Mouse (Mus musculus): ENCODE measurements at regions not wholly inside any gene's neighbourhood (a gene's known extent, or its start where the extent isn't known, plus 50 kb on each side); places are given as distances from the start of the nearest gene placed in this dataset.
A peak's percentile ranks its signal among the peaks of the same experiment; 100 is the strongest.

- Histone ChIP-seq H3K9me3 (no peaks in the 10 kb centered on the region), H3K27ac (no peak overlapping the region), H3K4me2 (no peak overlapping the region), H3K9ac (no peak overlapping the region), H3K36me3 (replicated peaks) (no peaks in the 10 kb centered on the region), H3K4me3 (replicated peaks) (no peak overlapping the region), H3K27me3 (no peaks in the 10 kb centered on the region), H3K4me1 (no peaks in the 10 kb centered on the region)
- ATAC-seq (ENCODE audit: low FRiP score): no peak
Measured at GRCm38 (mm10) chr1:69364069-69364468, 256.2 kb upstream of the Erbb4 start.

GRCm38 (mm10) chr1:69357548-69357947 lies 249.7 kb upstream of the Erbb4 start:
- Histone ChIP-seq H3K27ac (no peak overlapping the region), H3K27me3 (no peaks in the 10 kb centered on the region), H3K9me3 (no peaks in the 10 kb centered on the region), H3K4me1 (no peaks in the 10 kb centered on the region), H3K4me2 (no peak overlapping the region), H3K9ac (no peak overlapping the region), H3K4me3 (replicated peaks) (no peak overlapping the region), H3K36me3 (replicated peaks) (no peaks in the 10 kb centered on the region)
- 90% methylated on average over 7 of the region's 7 CpGs for WGBS
- ATAC-seq (ENCODE audit: low FRiP score): no peak

- H3K4me1 ChIP-seq: no peaks in the 10 kb centered on the region
- H3K9ac ChIP-seq: no peak overlapping the region
- no peaks in the 10 kb centered on the region for H3K27me3 ChIP-seq
- ATAC-seq (ENCODE audit: low FRiP score): no peak
- no peaks in the 10 kb centered on the region for H3K36me3 ChIP-seq (replicated peaks)
- no peak overlapping the region for H3K4me3 ChIP-seq (replicated peaks)
- no peak overlapping the region for H3K4me2 ChIP-seq
- no peaks in the 10 kb centered on the region for H3K9me3 ChIP-seq
- H3K27ac ChIP-seq: no peak overlapping the region
- 96% methylated on average over 2 of the region's 2 CpGs for WGBS
Measured at GRCm38 (mm10) chr1:69350417-69350816, 242.6 kb upstream of the Erbb4 start.

- Histone ChIP-seq H3K4me3 (replicated peaks) (no peak overlapping the region), H3K27me3 (no peaks in the 10 kb centered on the region), H3K27ac (no peak overlapping the region), H3K4me2 (no peak overlapping the region), H3K36me3 (replicated peaks) (no peaks in the 10 kb centered on the region), H3K9ac (no peak overlapping the region), H3K4me1 (no peaks in the 10 kb centered on the region), H3K9me3 (no peaks in the 10 kb centered on the region)
- WGBS: 91% methylated on average over 6 of the region's 6 CpGs
- no peak for ATAC-seq (ENCODE audit: low FRiP score)
Measured at GRCm38 (mm10) chr1:69349826-69350225, 242.0 kb upstream of the Erbb4 start.

- H3K27ac ChIP-seq: no peak overlapping the region
- no peak overlapping the region for H3K4me3 ChIP-seq (replicated peaks)
- H3K4me2 ChIP-seq: no peak overlapping the region
- no peaks in the 10 kb centered on the region for H3K36me3 ChIP-seq (replicated peaks)
- H3K9ac ChIP-seq: no peak overlapping the region
- ATAC-seq (ENCODE audit: low FRiP score): no peak
- no peaks in the 10 kb centered on the region for H3K9me3 ChIP-seq
- H3K4me1 ChIP-seq: no peaks in the 10 kb centered on the region
- 93% methylated on average over 4 of the region's 4 CpGs for WGBS
- H3K27me3 ChIP-seq: no peaks in the 10 kb centered on the region
Measured at GRCm38 (mm10) chr1:69342100-69342499, 234.2 kb upstream of the Erbb4 start.

- no peaks in the 10 kb centered on the region for H3K36me3 ChIP-seq (replicated peaks)
- H3K9me3 ChIP-seq: no peaks in the 10 kb centered on the region
- no peak overlapping the region for H3K4me3 ChIP-seq (replicated peaks)
- 93% methylated on average over 4 of the region's 4 CpGs for WGBS
- no peak overlapping the region for H3K4me2 ChIP-seq
- no peak for ATAC-seq (ENCODE audit: low FRiP score)
- H3K4me1 ChIP-seq: no peaks in the 10 kb centered on the region
- H3K27ac ChIP-seq: no peak overlapping the region
- no peaks in the 10 kb centered on the region for H3K27me3 ChIP-seq
- H3K9ac ChIP-seq: no peak overlapping the region
Measured at GRCm38 (mm10) chr1:69340481-69340880, 232.6 kb upstream of the Erbb4 start.

- peak overlapping the region; percentile 24 for H3K4me2 ChIP-seq
- WGBS: 31% methylated on average over 11 of the region's 11 CpGs
- H3K4me1 ChIP-seq: peaks cover 5% of the 10 kb centered on the region
- H3K27me3 ChIP-seq: no peaks in the 10 kb centered on the region
- no peak overlapping the region for H3K27ac ChIP-seq
- ATAC-seq (ENCODE audit: low FRiP score): no peak
- H3K9me3 ChIP-seq: no peaks in the 10 kb centered on the region
- no peak overlapping the region for H3K9ac ChIP-seq
- H3K36me3 ChIP-seq (replicated peaks): no peaks in the 10 kb centered on the region
- no peak overlapping the region for H3K4me3 ChIP-seq (replicated peaks)
Measured at GRCm38 (mm10) chr1:69331418-69332254, 223.8 kb upstream of the Erbb4 start.

- H3K27me3 ChIP-seq: no peaks in the 10 kb centered on the region
- H3K9me3 ChIP-seq: no peaks in the 10 kb centered on the region
- H3K4me3 ChIP-seq (replicated peaks): no peak overlapping the region
- peaks cover 5% of the 10 kb centered on the region for H3K4me1 ChIP-seq
- no peak overlapping the region for H3K27ac ChIP-seq
- no peaks in the 10 kb centered on the region for H3K36me3 ChIP-seq (replicated peaks)
- 87% methylated on average over 3 of the region's 3 CpGs for WGBS
- no peak overlapping the region for H3K4me2 ChIP-seq
- H3K9ac ChIP-seq: no peak overlapping the region
- no peak for ATAC-seq (ENCODE audit: low FRiP score)
Measured at GRCm38 (mm10) chr1:69329399-69329798, 221.5 kb upstream of the Erbb4 start.

- Histone ChIP-seq H3K27ac (no peak overlapping the region), H3K4me2 (no peak overlapping the region), H3K9ac (no peak overlapping the region), H3K4me1 (peaks cover 3% of the 10 kb centered on the region), H3K27me3 (no peaks in the 10 kb centered on the region), H3K36me3 (replicated peaks) (no peaks in the 10 kb centered on the region), H3K4me3 (replicated peaks) (no peak overlapping the region), H3K9me3 (no peaks in the 10 kb centered on the region)
- no peak for ATAC-seq (ENCODE audit: low FRiP score)
- WGBS: 89% methylated on average over 8 of the region's 8 CpGs
Measured at GRCm38 (mm10) chr1:69326711-69327110, 218.9 kb upstream of the Erbb4 start.

- Histone ChIP-seq H3K27me3 (no peaks in the 10 kb centered on the region), H3K9me3 (no peaks in the 10 kb centered on the region), H3K9ac (no peak overlapping the region), H3K4me1 (no peaks in the 10 kb centered on the region), H3K36me3 (replicated peaks) (no peaks in the 10 kb centered on the region), H3K4me2 (no peak overlapping the region), H3K27ac (no peak overlapping the region), H3K4me3 (replicated peaks) (no peak overlapping the region)
- WGBS: 59% methylated on average over 3 of the region's 3 CpGs
- no peak for ATAC-seq (ENCODE audit: low FRiP score)
Measured at GRCm38 (mm10) chr1:69319526-69319925, 211.7 kb upstream of the Erbb4 start.

GRCm38 (mm10) chr1:69296816-69297215 lies 189.0 kb upstream of the Erbb4 start:
- Histone ChIP-seq H3K9me3 (no peaks in the 10 kb centered on the region), H3K27ac (no peak overlapping the region), H3K27me3 (no peaks in the 10 kb centered on the region), H3K4me3 (replicated peaks) (no peak overlapping the region), H3K36me3 (replicated peaks) (no peaks in the 10 kb centered on the region), H3K9ac (no peak overlapping the region), H3K4me1 (no peaks in the 10 kb centered on the region), H3K4me2 (no peak overlapping the region)
- no peak for ATAC-seq (ENCODE audit: low FRiP score)
- 76% methylated on average over 3 of the region's 3 CpGs for WGBS

GRCm38 (mm10) chr1:69291329-69291728 lies 183.5 kb upstream of the Erbb4 start:
- Histone ChIP-seq H3K27me3 (no peaks in the 10 kb centered on the region), H3K9me3 (no peaks in the 10 kb centered on the region), H3K4me1 (no peaks in the 10 kb centered on the region), H3K4me2 (no peak overlapping the region), H3K4me3 (replicated peaks) (no peak overlapping the region), H3K36me3 (replicated peaks) (no peaks in the 10 kb centered on the region), H3K27ac (no peak overlapping the region), H3K9ac (no peak overlapping the region)
- ATAC-seq (ENCODE audit: low FRiP score): no peak
- 90% methylated on average over 7 of the region's 7 CpGs for WGBS

- no peaks in the 10 kb centered on the region for H3K36me3 ChIP-seq (replicated peaks)
- no peak overlapping the region for H3K27ac ChIP-seq
- H3K4me1 ChIP-seq: no peaks in the 10 kb centered on the region
- WGBS: 36% methylated on average over 3 of the region's 3 CpGs
- no peaks in the 10 kb centered on the region for H3K27me3 ChIP-seq
- H3K4me2 ChIP-seq: no peak overlapping the region
- no peak overlapping the region for H3K4me3 ChIP-seq (replicated peaks)
- no peaks in the 10 kb centered on the region for H3K9me3 ChIP-seq
- no peak overlapping the region for H3K9ac ChIP-seq
- ATAC-seq (ENCODE audit: low FRiP score): no peak
Measured at GRCm38 (mm10) chr1:69286374-69286773, 178.5 kb upstream of the Erbb4 start.
